Mouse (Mus musculus) stomach, postnatal 0 days (tissue): Measurements from ENCODE around the gene Gimap8.

Source experiments
- CTCF ChIP-seq: IDR thresholded peaks from 2 replicates; pipeline ENCODE4 v1.5.1; 2016; ENCODE audit warnings: antibody characterized with exemption, low read depth, mild to moderate bottlenecking, moderate library complexity
- EP300 ChIP-seq: optimal IDR thresholded peaks from 2 replicates; pipeline ENCODE3; 2016; ENCODE audit warnings: antibody characterized with exemption

DNA sequence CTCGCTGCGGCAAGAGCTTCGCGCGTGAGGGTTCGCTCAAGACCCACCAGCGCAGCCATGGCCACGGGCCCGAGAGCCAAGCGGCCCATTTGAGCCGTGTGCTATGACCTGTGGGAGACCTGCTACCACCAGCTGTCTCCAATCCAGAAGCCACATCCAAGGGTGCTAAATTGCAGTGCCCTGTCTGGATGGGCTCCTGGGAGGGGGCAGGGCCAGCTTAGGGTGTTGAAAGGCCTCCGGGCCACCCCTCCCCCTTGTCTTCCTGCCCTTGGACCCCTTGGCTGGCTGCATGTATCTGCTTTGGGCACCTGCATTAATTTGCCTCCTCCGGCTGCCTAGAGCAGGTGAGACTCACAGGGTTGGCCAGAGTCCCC lies 17.4 kb upstream of the Gimap8 start:
- TF ChIP-seq EP300: no peak
- no peak for TF ChIP-seq CTCF
